Mouse (Mus musculus) midbrain, embryonic 14.5 days (tissue): ENCODE measurements at regions not wholly inside any gene's neighbourhood (a gene's known extent, or its start where the extent isn't known, plus 50 kb on each side); places are given as distances from the start of the nearest gene placed in this dataset.

ENCODE experiments used
- ATAC-seq: fragments of 200-750 bp; cut with Nextera tagmentation; 2 replicates; pipeline ENCODE4 v1.8.0; 2017; ENCODE audit warnings: moderate number of reproducible peaks, moderate library complexity; ENCODE audit not compliant: low FRiP score, low TSS enrichment
- DNase-seq: peaks from one replicate; pipeline ENCODE4 v3.0.0-alpha.2; 2015
- H3K27ac ChIP-seq: fragments of 300-500 bp; sonication (generic); replicated peaks from 2 replicates; pipeline ENCODE4 v1.5.1; 2014; ENCODE audit warnings: mild to moderate bottlenecking, low read depth, low read length, moderate library complexity
- H3K27me3 ChIP-seq: fragments of 300-500 bp; sonication (generic); 2 replicates; pipeline ENCODE4 v1.6.1; 2014; ENCODE audit warnings: low read length, control low read depth, mixed read lengths; ENCODE audit not compliant: control insufficient read depth, insufficient read depth
- H3K36me3 ChIP-seq: fragments of 300-500 bp; sonication (generic); 2 replicates; pipeline ENCODE4 v1.6.1; 2014; ENCODE audit warnings: low read length, control low read depth; ENCODE audit not compliant: control insufficient read depth, insufficient read depth
- H3K4me1 ChIP-seq: fragments of 300-500 bp; sonication (generic); 2 replicates; pipeline ENCODE4 v1.6.1; 2014; ENCODE audit warnings: mild to moderate bottlenecking, antibody characterized with exemption, low read length, control low read depth; ENCODE audit not compliant: control insufficient read depth, insufficient read depth
- H3K4me2 ChIP-seq: fragments of 300-500 bp; sonication (generic); 2 replicates; pipeline ENCODE4 v1.6.1; 2014; ENCODE audit warnings: mild to moderate bottlenecking, low read length, moderate library complexity
- H3K4me3 ChIP-seq: fragments of 300-500 bp; sonication (generic); replicated peaks from 2 replicates; pipeline ENCODE4 v1.5.1; 2014; ENCODE audit warnings: low read depth, low read length
- H3K9ac ChIP-seq: fragments of 300-500 bp; sonication (generic); replicated peaks from 2 replicates; pipeline ENCODE4 v1.6.1; 2014; ENCODE audit warnings: mild to moderate bottlenecking, low read length, moderate library complexity
- H3K9me3 ChIP-seq: fragments of 300-500 bp; sonication (generic); 2 replicates; pipeline ENCODE4 v1.6.1; 2016; ENCODE audit warnings: low read length, control low read depth, mixed read lengths; ENCODE audit not compliant: control insufficient read depth
- WGBS: fragments of 180-500 bp; shearing (Covaris S2); extraction: QIAGEN DNeasy Blood & Tissue Kit; methylation state at CpG from one replicate; pipeline ENCODE4 v1.1.7; 2014; 5-methylcytosine and 5-hydroxymethylcytosine counted together

GRCm38 (mm10) chr7:73629182-73629581 lies 87.6 kb upstream of the Chd2 start:
- 87% methylated on average over 2 of the region's 2 CpGs for WGBS
- H3K36me3 ChIP-seq: no peaks in the 10 kb centered on the region
- H3K9me3 ChIP-seq: no peaks in the 10 kb centered on the region
- H3K4me2 ChIP-seq: no peak overlapping the region
- H3K27me3 ChIP-seq: no peaks in the 10 kb centered on the region
- DNase-seq: no peak
- H3K27ac ChIP-seq: no peak overlapping the region
- no peak overlapping the region for H3K4me3 ChIP-seq
- ATAC-seq: no peak
- H3K9ac ChIP-seq: no peak overlapping the region
- 0 out of 2 replicates have a peak, but pooled peaks cover 5% of the 10 kb centered on the region for H3K4me1 ChIP-seq

GRCm38 (mm10) chr7:73628071-73628470 lies 86.4 kb upstream of the Chd2 start:
- Histone ChIP-seq H3K4me1 (0 out of 2 replicates have a peak, but pooled peaks cover 5% of the 10 kb centered on the region), H3K27ac (no peak overlapping the region), H3K27me3 (no peaks in the 10 kb centered on the region), H3K9ac (no peak overlapping the region), H3K4me3 (no peak overlapping the region), H3K4me2 (no peak overlapping the region), H3K36me3 (no peaks in the 10 kb centered on the region), H3K9me3 (no peaks in the 10 kb centered on the region)
- ATAC-seq: peak; percentile 79
- DNase-seq: peak; percentile 95
- WGBS: under 1% methylated on average over 6 of the region's 6 CpGs

- Histone ChIP-seq H3K4me1 (0 out of 2 replicates have a peak, but pooled peaks cover 5% of the 10 kb centered on the region), H3K27ac (no peak overlapping the region), H3K4me3 (no peak overlapping the region), H3K9ac (no peak overlapping the region), H3K9me3 (no peaks in the 10 kb centered on the region), H3K27me3 (no peaks in the 10 kb centered on the region), H3K36me3 (no peaks in the 10 kb centered on the region), H3K4me2 (no peak overlapping the region)
- 72% methylated on average over 7 of the region's 7 CpGs for WGBS
- DNase-seq: no peak
- no peak for ATAC-seq
These were observed 84.7 kb upstream of the Chd2 start for GRCm38 (mm10) chr7:73626291-73626690.

- DNase-seq: no peak
- Histone ChIP-seq H3K27me3 (no peaks in the 10 kb centered on the region), H3K4me1 (0 out of 2 replicates have a peak, but pooled peaks cover 2% of the 10 kb centered on the region), H3K9me3 (no peaks in the 10 kb centered on the region), H3K27ac (no peak overlapping the region), H3K9ac (no peak overlapping the region), H3K4me2 (no peak overlapping the region), H3K36me3 (no peaks in the 10 kb centered on the region), H3K4me3 (no peak overlapping the region)
- no peak for ATAC-seq
These were observed 84.0 kb upstream of the Chd2 start for GRCm38 (mm10) chr7:73625651-73626050.

- no peaks in the 10 kb centered on the region for H3K4me1 ChIP-seq
- no peak for DNase-seq
- no peak overlapping the region for H3K9ac ChIP-seq
- no peak overlapping the region for H3K27ac ChIP-seq
- no peaks in the 10 kb centered on the region for H3K36me3 ChIP-seq
- H3K4me2 ChIP-seq: no peak overlapping the region
- H3K4me3 ChIP-seq: no peak overlapping the region
- no peak for ATAC-seq
- no peaks in the 10 kb centered on the region for H3K9me3 ChIP-seq
- 86% methylated on average over 6 of the region's 6 CpGs for WGBS
- no peaks in the 10 kb centered on the region for H3K27me3 ChIP-seq
These were observed 83.4 kb upstream of the Chd2 start for GRCm38 (mm10) chr7:73624992-73625391.

GRCm38 (mm10) chr7:73624093-73624600 lies 82.5 kb upstream of the Chd2 start:
- ATAC-seq (no peak), DNase-seq (no peak)
- no peaks in the 10 kb centered on the region for H3K27me3 ChIP-seq
- no peaks in the 10 kb centered on the region for H3K9me3 ChIP-seq
- no peaks in the 10 kb centered on the region for H3K36me3 ChIP-seq
- H3K4me1 ChIP-seq: no peaks in the 10 kb centered on the region
- H3K27ac ChIP-seq: no peak overlapping the region
- no peak overlapping the region for H3K9ac ChIP-seq
- H3K4me2 ChIP-seq: no peak overlapping the region
- no peak overlapping the region for H3K4me3 ChIP-seq
- 88% methylated on average over 3 of the region's 3 CpGs for WGBS

GRCm38 (mm10) chr7:73622468-73622867 lies 80.8 kb upstream of the Chd2 start:
- H3K4me1 ChIP-seq: peaks cover 3% of the 10 kb centered on the region
- no peak for DNase-seq
- no peak for ATAC-seq
- WGBS: 92% methylated on average over 2 of the region's 2 CpGs
- H3K36me3 ChIP-seq: no peaks in the 10 kb centered on the region
- no peak overlapping the region for H3K4me3 ChIP-seq
- no peak overlapping the region for H3K9ac ChIP-seq
- H3K27ac ChIP-seq: no peak overlapping the region
- H3K4me2 ChIP-seq: no peak overlapping the region
- H3K9me3 ChIP-seq: no peaks in the 10 kb centered on the region
- no peaks in the 10 kb centered on the region for H3K27me3 ChIP-seq

- H3K36me3 ChIP-seq: no peaks in the 10 kb centered on the region
- H3K9ac ChIP-seq: no peak overlapping the region
- H3K9me3 ChIP-seq: no peaks in the 10 kb centered on the region
- ATAC-seq (no peak), DNase-seq (no peak)
- H3K4me2 ChIP-seq: no peak overlapping the region
- WGBS: 93% methylated on average over 9 of the region's 9 CpGs
- peaks cover 21% of the 10 kb centered on the region for H3K4me1 ChIP-seq
- no peak overlapping the region for H3K4me3 ChIP-seq
- H3K27ac ChIP-seq: no peak overlapping the region
- no peaks in the 10 kb centered on the region for H3K27me3 ChIP-seq
These were observed 78.7 kb upstream of the Chd2 start for GRCm38 (mm10) chr7:73620341-73620740.

GRCm38 (mm10) chr7:73618758-73619416 lies 77.3 kb upstream of the Chd2 start:
- 11% methylated on average over 25 of the region's 25 CpGs for WGBS
- Histone ChIP-seq H3K4me1 (peaks cover 27% of the 10 kb centered on the region), H3K27me3 (no peaks in the 10 kb centered on the region), H3K36me3 (no peaks in the 10 kb centered on the region), H3K9ac (peak overlapping the region; percentile 96), H3K4me2 (peak overlapping the region; percentile 72), H3K9me3 (no peaks in the 10 kb centered on the region), H3K4me3 (peak overlapping the region; percentile 66), H3K27ac (peak overlapping the region; percentile 100)
- ATAC-seq (peak; percentile 49; the same call in 1 of the 2 replicates), DNase-seq (peak; percentile 57)
